Mouse (Mus musculus): ENCODE results near the gene Idi2.
"Not testable (repeated sequence)": the region's sequence is repeated elsewhere in the genome, so short reads cannot be mapped to it uniquely, and the experiment has no call there.

The Idi2 gene

GRCm38 (mm10) chr13:8952563-8952962 is at the start of gene Idi2:
Gene Idi2 (plus strand): TSS chr13:8952863.
- in situ Hi-C loops (cut with MboI; ENCODE audit: low pct_unique_long_range_greater_than_20kb in 1 of 2, low sequenced_read_pairs in 2 of 2, unreplicated experiment in 1 of 2), result not testable (repeated sequence)

DNA sequence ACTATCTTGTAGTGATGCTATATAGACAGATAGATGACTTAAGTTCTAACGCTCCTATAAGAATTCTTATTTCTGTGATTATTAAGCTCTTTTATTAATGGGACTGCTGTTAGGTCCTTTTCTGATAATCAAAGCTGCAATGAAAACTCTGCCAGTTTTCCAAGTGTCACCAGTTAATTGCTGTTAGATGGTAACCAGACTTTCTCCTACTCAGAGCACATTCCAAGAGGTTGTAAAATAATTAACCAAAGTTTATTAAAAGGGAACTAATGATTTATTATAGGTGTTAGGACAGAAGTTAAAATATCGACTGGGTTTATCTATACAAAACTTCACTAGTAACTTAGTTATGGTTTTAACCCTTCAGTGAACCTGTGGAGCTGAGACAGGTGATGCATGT is 46.7 kb upstream of the Idi2 start:
- in situ Hi-C loops (cut with MboI; ENCODE audit: low pct_unique_long_range_greater_than_20kb in 1 of 2, low sequenced_read_pairs in 2 of 2, unreplicated experiment in 1 of 2), result not testable (repeated sequence)

GRCm38 (mm10) chr13:8913890-8914289 is 38.8 kb upstream of the Idi2 start:
- in situ Hi-C loops (cut with MboI; ENCODE audit: low pct_unique_long_range_greater_than_20kb in 1 of 2, low sequenced_read_pairs in 2 of 2, unreplicated experiment in 1 of 2), result not testable (repeated sequence)

- in situ Hi-C loops (cut with MboI; ENCODE audit: low pct_unique_long_range_greater_than_20kb in 1 of 2, low sequenced_read_pairs in 2 of 2, unreplicated experiment in 1 of 2), result no loop called here
These were observed 19.2 kb upstream of the Idi2 start for GRCm38 (mm10) chr13:8933499-8933898.

DNA sequence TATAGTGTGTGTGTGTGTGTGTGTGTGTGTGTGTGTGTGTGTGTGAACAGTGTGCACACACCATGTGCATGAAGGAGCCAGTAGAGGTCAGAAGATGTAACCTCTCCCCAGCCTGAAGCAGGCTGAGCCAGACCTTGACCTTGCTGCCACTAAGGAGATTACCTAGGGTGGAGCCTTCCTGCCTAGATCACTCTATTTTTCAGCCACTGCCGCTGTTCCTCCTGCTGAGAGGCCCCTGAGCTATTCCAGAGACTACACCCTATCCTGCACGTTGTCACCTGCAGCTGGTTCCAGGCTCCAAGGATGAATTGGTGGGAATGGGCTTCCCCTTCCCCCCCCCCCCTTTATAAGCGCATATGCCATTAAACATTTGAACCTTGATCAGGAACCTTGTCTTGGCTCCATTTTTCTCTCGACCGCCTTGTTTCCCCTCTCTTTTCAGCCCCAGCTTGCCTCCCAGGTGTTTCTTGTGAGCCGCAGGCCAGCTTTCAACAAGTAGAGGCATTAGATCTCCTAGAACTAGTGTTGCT is 15.0 kb upstream of the Idi2 start:
- in situ Hi-C loops (cut with MboI; ENCODE audit: low pct_unique_long_range_greater_than_20kb in 1 of 2, low sequenced_read_pairs in 2 of 2, unreplicated experiment in 1 of 2), result not testable (repeated sequence)

DNA sequence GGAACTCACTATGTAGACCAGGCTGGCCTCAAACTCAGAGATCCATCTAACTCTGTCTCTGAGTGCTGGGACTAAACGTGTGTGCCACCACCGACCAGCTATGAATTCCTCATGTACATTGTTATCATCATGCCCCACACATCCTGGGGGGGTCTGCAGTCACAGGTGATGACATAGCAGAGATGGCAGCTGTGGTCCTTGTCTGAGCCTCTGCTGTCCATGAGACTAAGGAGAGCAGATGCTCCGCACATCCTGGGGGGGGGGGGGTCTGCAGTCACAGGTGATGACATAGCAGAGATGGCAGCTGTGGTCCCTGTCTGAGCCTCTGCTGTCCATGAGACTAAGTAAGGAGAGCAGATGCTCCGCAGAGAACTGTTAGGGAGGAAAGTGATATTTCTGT is 11.6 kb upstream of the Idi2 start:
- in situ Hi-C loops (cut with MboI; ENCODE audit: low pct_unique_long_range_greater_than_20kb in 1 of 2, low sequenced_read_pairs in 2 of 2, unreplicated experiment in 1 of 2), result not testable (repeated sequence)

GRCm38 (mm10) chr13:8941701-8942100 is 11.0 kb upstream of the Idi2 start:
- in situ Hi-C loops (cut with MboI; ENCODE audit: low pct_unique_long_range_greater_than_20kb in 1 of 2, low sequenced_read_pairs in 2 of 2, unreplicated experiment in 1 of 2), result not testable (repeated sequence)

GRCm38 (mm10) chr13:8943828-8944227 is 8.8 kb upstream of the Idi2 start:
- in situ Hi-C loops (cut with MboI; ENCODE audit: low pct_unique_long_range_greater_than_20kb in 1 of 2, low sequenced_read_pairs in 2 of 2, unreplicated experiment in 1 of 2), result not testable (repeated sequence)

DNA sequence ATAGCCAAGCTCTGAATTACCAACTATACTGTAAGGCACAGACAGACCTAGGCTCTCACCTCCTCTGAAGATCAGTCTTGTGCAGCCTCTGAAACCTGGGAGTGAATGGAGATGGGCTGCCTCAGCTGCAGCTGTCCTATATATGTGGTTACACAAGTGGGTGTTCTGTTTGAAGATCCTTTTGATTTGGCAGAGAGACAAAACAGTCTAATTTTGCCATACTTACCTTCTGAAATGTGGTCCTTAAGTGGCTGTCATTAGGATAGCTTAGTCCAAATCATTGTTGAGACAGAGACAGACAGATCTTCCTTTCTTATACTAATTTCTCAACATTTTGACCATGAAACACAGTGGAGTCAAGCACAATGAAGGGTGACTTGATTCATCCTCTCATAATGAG is 4.5 kb upstream of the Idi2 start, which contains the start of gene Gm9745:
Gm9745 (minus strand) TSS at position 101 of the 400 bp plus-strand sequence.
- in situ Hi-C loops (cut with MboI; ENCODE audit: low pct_unique_long_range_greater_than_20kb in 1 of 2, low sequenced_read_pairs in 2 of 2, unreplicated experiment in 1 of 2), result not testable (repeated sequence)

DNA sequence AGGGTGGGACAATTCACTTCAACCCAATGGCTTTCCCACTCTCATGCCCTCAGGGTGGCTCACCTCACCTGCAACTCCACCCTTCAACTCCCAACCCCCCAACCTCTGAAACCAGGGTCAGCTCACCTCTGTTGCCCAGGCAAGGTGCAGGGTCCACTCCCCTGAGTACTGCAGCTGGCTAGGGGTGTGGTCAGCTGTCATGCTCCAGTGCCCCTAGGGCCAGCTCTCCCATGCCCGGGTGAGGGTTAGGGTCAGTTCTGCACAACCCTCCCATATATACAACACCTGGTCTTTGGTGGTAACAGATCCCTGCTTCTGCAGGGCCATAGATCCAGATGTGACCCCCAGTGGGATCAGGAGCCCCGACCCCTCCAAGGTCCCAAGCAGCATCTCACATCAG is 2.5 kb downstream of the Idi2 start:
- in situ Hi-C loops (cut with MboI; ENCODE audit: low pct_unique_long_range_greater_than_20kb in 1 of 2, low sequenced_read_pairs in 2 of 2, unreplicated experiment in 1 of 2), result not testable (repeated sequence)

DNA sequence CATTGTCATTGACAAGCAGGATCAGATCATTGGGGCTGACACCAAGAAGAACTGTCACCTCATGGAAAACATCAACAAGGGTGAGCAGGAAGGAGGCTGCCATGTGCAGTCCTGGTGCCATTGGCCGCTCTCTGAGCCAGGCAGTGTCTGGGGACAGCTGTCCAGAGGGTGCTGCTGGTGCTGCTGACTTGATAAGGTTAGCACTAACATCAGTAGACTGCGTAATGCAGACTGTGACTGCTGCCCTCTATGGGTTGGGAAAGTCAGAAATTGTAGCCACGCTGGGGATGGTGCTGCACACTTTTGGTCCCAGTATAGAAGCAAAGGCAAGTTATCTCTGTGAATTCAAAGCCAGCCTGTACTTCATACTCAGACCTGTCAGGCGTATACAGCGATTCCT is 4.2 kb downstream of the Idi2 start:
- in situ Hi-C loops (cut with MboI; ENCODE audit: low pct_unique_long_range_greater_than_20kb in 1 of 2, low sequenced_read_pairs in 2 of 2, unreplicated experiment in 1 of 2), result not testable (repeated sequence)

GRCm38 (mm10) chr13:8959058-8959457 is 6.4 kb downstream of the Idi2 start:
- in situ Hi-C loops (cut with MboI; ENCODE audit: low pct_unique_long_range_greater_than_20kb in 1 of 2, low sequenced_read_pairs in 2 of 2, unreplicated experiment in 1 of 2), result not testable (repeated sequence)

DNA sequence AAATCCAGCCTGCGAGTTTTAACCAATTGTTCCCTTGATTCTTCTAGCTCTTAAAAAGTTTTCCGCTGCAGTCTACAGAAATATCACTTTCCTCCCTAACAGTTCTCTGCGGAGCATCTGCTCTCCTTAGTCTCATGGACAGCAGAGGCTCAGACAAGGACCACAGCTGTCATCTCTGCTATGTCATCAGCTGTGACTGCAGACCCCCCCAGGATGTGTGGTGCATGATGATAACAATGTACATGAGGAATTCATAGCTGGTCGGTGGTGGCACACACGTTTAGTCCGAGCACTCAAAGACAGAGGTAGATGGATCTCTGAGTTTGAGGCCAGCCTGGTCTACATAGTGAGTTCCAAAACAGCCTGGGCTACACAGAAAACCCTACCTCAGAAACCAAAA is 6.9 kb downstream of the Idi2 start:
- in situ Hi-C loops (cut with MboI; ENCODE audit: low pct_unique_long_range_greater_than_20kb in 1 of 2, low sequenced_read_pairs in 2 of 2, unreplicated experiment in 1 of 2), result not testable (repeated sequence)

DNA sequence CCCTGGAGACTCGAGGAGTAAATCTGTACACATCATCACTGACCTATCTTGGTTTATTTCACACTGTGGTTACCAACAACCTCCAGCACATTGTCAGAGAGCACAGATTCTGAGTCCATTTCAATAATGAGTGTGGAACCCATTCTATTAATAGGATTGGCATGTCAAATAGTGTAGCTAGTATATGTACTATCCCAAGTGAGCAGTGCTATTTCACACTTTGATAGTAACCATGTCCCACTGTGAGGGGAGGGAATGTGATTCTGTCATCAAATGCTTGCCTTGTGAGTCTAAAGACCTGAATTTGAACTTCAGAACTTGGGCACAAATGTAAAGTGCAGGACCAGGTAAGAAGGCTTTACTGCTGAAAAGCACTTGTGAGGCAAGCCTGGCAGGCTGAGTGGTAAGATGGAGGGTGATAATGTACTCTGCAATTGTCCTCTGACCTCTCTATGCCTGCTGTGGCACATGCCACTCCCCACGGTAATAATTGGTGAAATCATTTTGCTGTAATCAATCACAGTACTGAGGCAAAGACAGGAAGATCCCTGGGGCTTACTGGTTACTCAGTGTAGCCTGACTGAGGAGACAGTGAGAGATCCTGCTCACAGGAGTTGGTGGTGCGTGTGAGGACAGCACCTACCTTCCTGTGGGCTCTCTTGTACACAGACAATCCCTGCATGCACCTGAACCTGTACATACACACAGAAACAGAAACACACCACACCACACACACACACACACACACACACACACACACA is 8.6 kb downstream of the Idi2 start:
- in situ Hi-C loops (cut with MboI; ENCODE audit: low pct_unique_long_range_greater_than_20kb in 1 of 2, low sequenced_read_pairs in 2 of 2, unreplicated experiment in 1 of 2), result not testable (repeated sequence)

GRCm38 (mm10) chr13:8962266-8962665 is 9.6 kb downstream of the Idi2 start:
- in situ Hi-C loops (cut with MboI; ENCODE audit: low pct_unique_long_range_greater_than_20kb in 1 of 2, low sequenced_read_pairs in 2 of 2, unreplicated experiment in 1 of 2), result not testable (repeated sequence)

GRCm38 (mm10) chr13:8965224-8965623 is 12.6 kb downstream of the Idi2 start:
- in situ Hi-C loops (cut with MboI; ENCODE audit: low pct_unique_long_range_greater_than_20kb in 1 of 2, low sequenced_read_pairs in 2 of 2, unreplicated experiment in 1 of 2), result no loop called here

DNA sequence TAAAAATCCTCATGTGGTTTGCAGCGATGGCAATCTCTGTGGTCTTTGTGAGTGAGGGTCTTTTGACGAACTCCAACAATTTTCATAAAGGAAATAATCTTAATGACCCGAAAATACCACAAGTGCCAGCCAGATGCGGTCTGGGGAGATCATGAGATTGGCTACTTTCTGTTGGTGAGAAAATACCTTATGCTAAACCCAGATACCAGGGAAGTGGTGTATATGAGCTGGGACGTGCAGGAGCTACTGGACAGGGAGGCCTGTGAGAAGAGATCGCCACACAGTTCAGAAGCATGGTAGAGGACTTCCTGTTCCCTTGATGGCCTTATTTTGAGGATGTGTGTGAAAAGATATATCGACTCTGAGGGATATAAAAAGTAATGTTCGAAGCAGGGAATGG is 15.1 kb downstream of the Idi2 start:
- in situ Hi-C loops (cut with MboI; ENCODE audit: low pct_unique_long_range_greater_than_20kb in 1 of 2, low sequenced_read_pairs in 2 of 2, unreplicated experiment in 1 of 2), result no loop called here

DNA sequence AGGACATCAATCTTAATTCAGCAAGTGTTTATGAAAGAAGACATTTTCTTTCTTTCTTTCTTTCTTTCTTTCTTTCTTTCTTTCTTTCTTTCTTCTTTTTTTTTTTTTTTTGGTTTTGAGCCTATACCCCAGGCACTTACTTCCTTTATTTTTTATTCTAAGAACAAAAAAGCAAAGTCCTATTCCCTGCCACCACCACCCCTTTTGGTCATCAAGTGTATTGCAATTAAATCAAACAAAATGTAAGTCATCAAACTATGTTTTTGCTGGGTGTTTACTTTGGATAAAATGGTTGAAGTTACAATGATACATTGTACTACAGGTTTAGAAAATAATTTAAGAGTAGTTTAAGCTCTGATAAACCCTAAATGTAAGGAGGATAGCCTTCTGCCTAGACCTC is 19.7 kb downstream of the Idi2 start:
- in situ Hi-C loops (cut with MboI; ENCODE audit: low pct_unique_long_range_greater_than_20kb in 1 of 2, low sequenced_read_pairs in 2 of 2, unreplicated experiment in 1 of 2), result no loop called here

DNA sequence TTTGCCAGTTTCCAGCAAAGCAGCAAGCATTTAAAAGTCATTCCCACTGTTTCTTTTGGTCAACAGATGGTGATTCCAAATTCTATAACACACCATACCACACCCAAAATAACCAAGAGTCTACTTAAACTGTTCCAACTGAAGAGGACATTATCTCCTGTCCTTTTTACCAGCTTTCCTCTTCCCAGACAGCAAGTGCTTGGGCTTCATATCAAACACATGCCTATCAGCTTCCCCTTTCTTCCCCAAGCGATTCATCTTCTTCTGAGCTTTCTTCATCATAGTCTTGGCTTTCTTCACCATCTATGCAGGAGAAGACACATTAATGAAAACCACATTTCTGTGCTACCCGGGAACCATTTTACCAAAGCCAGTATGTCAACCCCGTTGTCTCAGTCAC is 20.3 kb downstream of the Idi2 start:
- in situ Hi-C loops (cut with MboI; ENCODE audit: low pct_unique_long_range_greater_than_20kb in 1 of 2, low sequenced_read_pairs in 2 of 2, unreplicated experiment in 1 of 2), result no loop called here

- in situ Hi-C loops (cut with MboI; ENCODE audit: low pct_unique_long_range_greater_than_20kb in 1 of 2, low sequenced_read_pairs in 2 of 2, unreplicated experiment in 1 of 2), result no loop called here
These were observed 39.6 kb downstream of the Idi2 start for GRCm38 (mm10) chr13:8992231-8992630.

Measured in mouse embryonic stem cell (cell line).